Mouse (Mus musculus): ENCODE measurements around the gene Clec4d. TPM values are rescaled to one million over a fixed set of nuclear protein-coding genes. Genes with fewer than 3 reads are reported as not detected.

Clec4d gene
- polyA plus RNA-seq (2012; rRNA removed) (0.37 and 0.59 TPM in 2 replicates), polyA plus RNA-seq (2014; fragmentation: Nextera tagmentation; extraction: Ambion mirVana) (0.81 and 0.92 TPM in 2 replicates)

GRCm38 (mm10) chr6:123261555-123262161 lies at the start of gene Clec4d:
Gene Clec4d (plus strand): TSS chr6:123262111.
- H3K36me3 ChIP-seq (replicated peaks; ENCODE audit: control insufficient read depth, insufficient read depth, low read depth) = no peaks in the 10 kb centered on the region
- DNase-seq (ENCODE audit: low read depth in 3 of 3, low spot score in 3 of 3) (no peak), ATAC-seq (ENCODE audit: insufficient read depth) (0 out of 2 replicates have a peak, but pooled peaks have one; percentile 9)
- H3K9ac ChIP-seq (replicated peaks) = no peak within 1 kb of the TSS
- H3K4me2 ChIP-seq (ENCODE audit: low read depth) = no peak within 1 kb of the TSS
- no peaks in the 10 kb centered on the region for H3K27me3 ChIP-seq (ENCODE audit: control insufficient read depth, insufficient read depth, low read length)
- TF ChIP-seq EP300 (IDR thresholded peaks at IDR 0.05; ENCODE audit: low read depth) (no peak), CTCF (IDR thresholded peaks at IDR 0.05; ENCODE audit: low read depth) (peak; percentile 57)
- H3K4me3 ChIP-seq (ENCODE audit: insufficient read depth in 1 of 2, low read depth in 2 of 2, low read length in 2 of 2) = no peak within 1 kb of the TSS
- peaks cover 3 to 11% of the 10 kb centered on the region in 2 experiments; a peak in 2 of 4 replicates for H3K4me1 ChIP-seq (replicated peaks; ENCODE audit: control insufficient read depth in 2 of 2, insufficient read depth in 2 of 2, low read length in 1 of 2)
- H3K9me3 ChIP-seq (ENCODE audit: control insufficient read depth, low read length) = no peaks in the 10 kb centered on the region
- WGBS (ENCODE audit: insufficient replicate concordance) = 39% methylated on average over 4 of the region's 4 CpGs
- no peak within 1 kb of the TSS for H3K27ac ChIP-seq

- WGBS (ENCODE audit: insufficient replicate concordance) = 32% methylated on average over 2 of the region's 2 CpGs
- Histone ChIP-seq H3K4me2 (ENCODE audit: low read depth) (no peak overlapping the region), H3K9me3 (ENCODE audit: control insufficient read depth, low read length) (no peaks in the 10 kb centered on the region), H3K27me3 (ENCODE audit: control insufficient read depth, insufficient read depth, low read length) (no peaks in the 10 kb centered on the region), H3K9ac (replicated peaks) (no peak overlapping the region), H3K27ac (no peak overlapping the region), H3K36me3 (replicated peaks; ENCODE audit: control insufficient read depth, insufficient read depth, low read depth) (no peaks in the 10 kb centered on the region), H3K4me1 (replicated peaks; ENCODE audit: control insufficient read depth in 2 of 2, insufficient read depth in 2 of 2, low read length in 1 of 2) (no peaks in the 10 kb centered on the region), H3K4me3 (ENCODE audit: insufficient read depth in 1 of 2, low read depth in 2 of 2, low read length in 2 of 2) (no peak overlapping the region)
- TF ChIP-seq CTCF (IDR thresholded peaks at IDR 0.05; ENCODE audit: low read depth) = no peak
- TF ChIP-seq EP300 (IDR thresholded peaks at IDR 0.05; ENCODE audit: low read depth) = no peak
- DNase-seq (ENCODE audit: low read depth in 3 of 3, low spot score in 3 of 3) (no peak), ATAC-seq (ENCODE audit: insufficient read depth) (peak; percentile 39; the same call in 1 of the 2 replicates)
Measured at GRCm38 (mm10) chr6:123227519-123228166, 34.3 kb upstream of the Clec4d start.

- Histone ChIP-seq H3K36me3 (replicated peaks; ENCODE audit: control insufficient read depth, insufficient read depth, low read depth) (no peaks in the 10 kb centered on the region), H3K4me3 (ENCODE audit: insufficient read depth in 1 of 2, low read depth in 2 of 2, low read length in 2 of 2) (no peak within 1 kb of the TSS), H3K27me3 (ENCODE audit: control insufficient read depth, insufficient read depth, low read length) (no peaks in the 10 kb centered on the region), H3K9me3 (ENCODE audit: control insufficient read depth, low read length) (no peaks in the 10 kb centered on the region), H3K27ac (no peak within 1 kb of the TSS), H3K9ac (replicated peaks) (no peak within 1 kb of the TSS), H3K4me2 (ENCODE audit: low read depth) (no peak within 1 kb of the TSS), H3K4me1 (replicated peaks; ENCODE audit: control insufficient read depth in 2 of 2, insufficient read depth in 2 of 2, low read length in 1 of 2) (no peaks in the 10 kb centered on the region)
- no peak for DNase-seq (ENCODE audit: low read depth in 3 of 3, low spot score in 3 of 3)
- 39% methylated on average over 3 of the region's 3 CpGs for WGBS (ENCODE audit: insufficient replicate concordance)
- TF ChIP-seq CTCF (IDR thresholded peaks at IDR 0.05; ENCODE audit: low read depth) (no peak), EP300 (IDR thresholded peaks at IDR 0.05; ENCODE audit: low read depth) (no peak)
- no peak for ATAC-seq (ENCODE audit: insufficient read depth)
Measured at GRCm38 (mm10) chr6:123229644-123230043, 32.3 kb upstream of the Clec4d start, which contains the start of gene Clec4n. Gene Clec4n (plus strand): TSS chr6:123229843.

- Histone ChIP-seq H3K9me3 (ENCODE audit: control insufficient read depth, low read length) (no peaks in the 10 kb centered on the region), H3K4me3 (ENCODE audit: insufficient read depth in 1 of 2, low read depth in 2 of 2, low read length in 2 of 2) (no peak overlapping the region), H3K36me3 (replicated peaks; ENCODE audit: control insufficient read depth, insufficient read depth, low read depth) (no peaks in the 10 kb centered on the region), H3K27me3 (ENCODE audit: control insufficient read depth, insufficient read depth, low read length) (no peaks in the 10 kb centered on the region), H3K4me1 (replicated peaks; ENCODE audit: control insufficient read depth in 2 of 2, insufficient read depth in 2 of 2, low read length in 1 of 2) (no peaks in the 10 kb centered on the region), H3K9ac (replicated peaks) (no peak overlapping the region), H3K27ac (no peak overlapping the region), H3K4me2 (ENCODE audit: low read depth) (no peak overlapping the region)
- TF ChIP-seq EP300 (IDR thresholded peaks at IDR 0.05; ENCODE audit: low read depth) (no peak), CTCF (IDR thresholded peaks at IDR 0.05; ENCODE audit: low read depth) (no peak)
- whole genome bisulfite sequencing (ENCODE audit: insufficient replicate concordance) = 33% methylated on average over 2 of the region's 2 CpGs
- ATAC-seq (ENCODE audit: insufficient read depth) = no peak
- DNase-seq (ENCODE audit: low read depth in 3 of 3, low spot score in 3 of 3) = no peak
Measured at GRCm38 (mm10) chr6:123231149-123231548, 30.8 kb upstream of the Clec4d start.

- H3K4me2 ChIP-seq (ENCODE audit: low read depth) = no peak overlapping the region
- no peak for DNase-seq (ENCODE audit: low read depth in 3 of 3, low spot score in 3 of 3)
Measured at GRCm38 (mm10) chr6:123237582-123237981, 24.3 kb upstream of the Clec4d start.

More at GRCm38 (mm10) chr6:123237582-123237981, 24.3 kb upstream of the Clec4d start:
- no peak overlapping the region for H3K27ac ChIP-seq
- H3K36me3 ChIP-seq (replicated peaks; ENCODE audit: control insufficient read depth, insufficient read depth, low read depth) = no peaks in the 10 kb centered on the region
- H3K27me3 ChIP-seq (ENCODE audit: control insufficient read depth, insufficient read depth, low read length) = no peaks in the 10 kb centered on the region
- H3K9me3 ChIP-seq (ENCODE audit: control insufficient read depth, low read length) = no peaks in the 10 kb centered on the region
- no peak for ATAC-seq (ENCODE audit: insufficient read depth)
- no peak overlapping the region for H3K9ac ChIP-seq (replicated peaks)
- H3K4me3 ChIP-seq (ENCODE audit: insufficient read depth in 1 of 2, low read depth in 2 of 2, low read length in 2 of 2) = no peak overlapping the region
- H3K4me1 ChIP-seq (replicated peaks; ENCODE audit: control insufficient read depth in 2 of 2, insufficient read depth in 2 of 2, low read length in 1 of 2) = no peaks in the 10 kb centered on the region
- TF ChIP-seq EP300 (IDR thresholded peaks at IDR 0.05; ENCODE audit: low read depth) = no peak
- no peak for TF ChIP-seq CTCF (IDR thresholded peaks at IDR 0.05; ENCODE audit: low read depth)

Measured in liver, embryonic 14.5 days (tissue).